Mouse (Mus musculus): ENCODE measurements around the gene Ankrd33. TPM values are rescaled to one million over a fixed set of nuclear protein-coding genes. Genes with fewer than 3 reads are reported as not detected.
A peak's percentile ranks its signal among the peaks of the same experiment; 100 is the strongest.

The Ankrd33 gene
- polyA plus RNA-seq, 1 experiment from 2014 or later: not detected

DNA sequence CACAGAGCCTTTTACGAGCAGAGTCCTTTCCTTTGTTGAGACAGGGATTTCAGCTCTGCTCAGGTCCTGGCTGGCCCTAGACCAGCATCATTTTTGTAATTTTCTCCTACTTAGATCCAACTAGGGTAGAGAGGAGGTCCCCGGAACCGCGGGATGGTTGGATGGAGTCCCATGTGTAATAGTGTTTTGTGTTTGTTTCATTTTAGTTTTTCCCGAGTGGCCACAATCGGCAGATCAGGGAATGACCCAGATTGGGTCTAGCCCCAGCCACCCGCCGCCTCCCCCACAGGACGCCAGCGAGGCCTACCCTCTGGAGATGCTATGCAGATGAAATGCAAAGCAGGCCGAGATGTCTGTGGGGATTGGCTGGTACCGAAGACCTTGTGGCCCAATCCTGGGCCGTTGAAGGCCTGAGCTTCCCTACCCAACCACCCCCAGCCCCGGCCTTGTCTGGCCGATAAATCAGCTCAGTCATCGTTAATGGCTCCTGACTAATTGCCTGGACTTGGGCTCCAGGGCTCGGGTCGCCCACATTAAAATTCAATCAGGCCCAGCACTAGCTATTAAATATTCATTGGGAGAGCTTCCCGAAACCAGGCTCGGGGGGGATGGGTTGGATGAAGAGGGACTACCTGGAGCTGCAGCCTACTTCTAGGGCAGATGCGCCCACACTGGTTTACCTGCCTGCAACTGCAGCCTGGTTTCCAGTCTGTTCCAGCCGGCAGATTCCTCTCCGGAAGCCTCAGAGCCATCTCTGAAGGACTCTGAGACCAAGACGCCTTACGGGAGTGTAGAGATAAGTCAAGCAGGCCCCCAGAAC, 22.5 kb upstream of the Ankrd33 start:
- Histone ChIP-seq H3K4me3 (ENCODE audit: low read depth, low read length) (no peak overlapping the region), H3K4me2 (ENCODE audit: low read length) (peak overlapping the region; percentile 33), H3K9me3 (replicated peaks; ENCODE audit: control insufficient read depth, low read length) (no peaks in the 10 kb centered on the region), H3K9ac (ENCODE audit: low read length) (0 out of 2 replicates have a peak overlapping the region, but pooled peaks have one; percentile 37), H3K36me3 (ENCODE audit: control insufficient read depth, insufficient read depth, low read length) (no peaks in the 10 kb centered on the region), H3K27me3 (replicated peaks; ENCODE audit: control insufficient read depth, insufficient read depth, low read length) (no peaks in the 10 kb centered on the region; the same call in 1 of the 2 replicates), H3K4me1 (ENCODE audit: control insufficient read depth, insufficient read depth, low read length) (peaks cover 14% of the 10 kb centered on the region), H3K27ac (ENCODE audit: low read depth, low read length) (0 out of 2 replicates have a peak overlapping the region, but pooled peaks have one; percentile 21)
- DNase-seq (ENCODE audit: low spot score) (peak; percentile 73), ATAC-seq (peak; percentile 88)
- WGBS: 11% methylated on average over 25 of the region's 25 CpGs

DNA sequence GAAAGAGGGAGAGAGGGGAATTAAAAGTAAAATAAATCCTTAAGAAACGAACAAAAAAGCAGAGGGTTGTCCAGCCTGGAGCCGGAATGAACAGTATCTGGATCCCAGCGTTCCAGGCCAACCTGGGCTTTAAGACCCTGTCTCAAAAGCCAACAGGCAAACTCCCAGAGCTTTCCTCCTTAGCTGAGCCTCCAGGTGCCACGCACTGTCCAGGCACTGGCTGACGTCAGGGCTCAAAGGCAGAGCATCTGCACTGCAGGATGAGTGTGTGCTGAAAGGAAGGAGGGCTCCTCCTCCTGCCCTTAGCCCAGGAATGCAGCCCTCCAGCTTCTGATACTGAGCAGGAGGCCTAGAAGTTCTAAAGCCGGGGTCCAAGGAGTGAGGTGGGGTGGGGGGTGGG, 21.6 kb upstream of the Ankrd33 start:
- Histone ChIP-seq H3K36me3 (ENCODE audit: control insufficient read depth, insufficient read depth, low read length) (no peaks in the 10 kb centered on the region), H3K9me3 (replicated peaks; ENCODE audit: control insufficient read depth, low read length) (no peaks in the 10 kb centered on the region), H3K4me1 (ENCODE audit: control insufficient read depth, insufficient read depth, low read length) (peaks cover 18% of the 10 kb centered on the region), H3K27ac (ENCODE audit: low read depth, low read length) (no peak overlapping the region), H3K4me2 (ENCODE audit: low read length) (no peak overlapping the region), H3K9ac (ENCODE audit: low read length) (no peak overlapping the region), H3K27me3 (replicated peaks; ENCODE audit: control insufficient read depth, insufficient read depth, low read length) (no peaks in the 10 kb centered on the region; the same call in 1 of the 2 replicates), H3K4me3 (ENCODE audit: low read depth, low read length) (no peak overlapping the region)
- DNase-seq (ENCODE audit: low spot score): no peak
- ATAC-seq: no peak
- WGBS: 47% methylated on average over 6 of the region's 6 CpGs

DNA sequence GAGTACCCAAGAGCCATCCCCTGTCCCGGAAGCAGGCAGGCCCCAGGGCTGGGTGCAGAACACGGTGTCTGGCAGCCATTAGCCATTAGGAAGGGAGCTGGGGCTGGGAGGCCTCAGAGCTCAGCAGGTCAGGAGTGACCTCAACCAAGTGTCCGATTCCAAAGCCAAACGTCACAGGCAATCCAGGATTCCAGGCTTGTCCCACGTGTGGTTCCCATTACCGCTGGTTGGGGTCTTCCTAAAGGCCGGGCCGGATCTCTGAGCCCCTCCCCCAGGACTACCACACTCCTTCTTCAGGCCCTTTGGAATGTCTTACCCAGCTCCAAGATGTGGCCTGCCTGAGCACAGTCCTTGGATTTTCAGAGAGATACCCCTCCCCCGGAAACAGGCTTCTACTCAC, 20.6 kb upstream of the Ankrd33 start:
- Histone ChIP-seq H3K4me2 (ENCODE audit: low read length) (no peak overlapping the region), H3K27ac (ENCODE audit: low read depth, low read length) (no peak overlapping the region), H3K9ac (ENCODE audit: low read length) (no peak overlapping the region), H3K27me3 (replicated peaks; ENCODE audit: control insufficient read depth, insufficient read depth, low read length) (no peaks in the 10 kb centered on the region; the same call in 1 of the 2 replicates), H3K4me3 (ENCODE audit: low read depth, low read length) (no peak overlapping the region), H3K4me1 (ENCODE audit: control insufficient read depth, insufficient read depth, low read length) (peaks cover 18% of the 10 kb centered on the region), H3K9me3 (replicated peaks; ENCODE audit: control insufficient read depth, low read length) (no peaks in the 10 kb centered on the region), H3K36me3 (ENCODE audit: control insufficient read depth, insufficient read depth, low read length) (no peaks in the 10 kb centered on the region)
- WGBS: 74% methylated on average over 9 of the region's 9 CpGs
- DNase-seq (ENCODE audit: low spot score) (no peak), ATAC-seq (no peak)

DNA sequence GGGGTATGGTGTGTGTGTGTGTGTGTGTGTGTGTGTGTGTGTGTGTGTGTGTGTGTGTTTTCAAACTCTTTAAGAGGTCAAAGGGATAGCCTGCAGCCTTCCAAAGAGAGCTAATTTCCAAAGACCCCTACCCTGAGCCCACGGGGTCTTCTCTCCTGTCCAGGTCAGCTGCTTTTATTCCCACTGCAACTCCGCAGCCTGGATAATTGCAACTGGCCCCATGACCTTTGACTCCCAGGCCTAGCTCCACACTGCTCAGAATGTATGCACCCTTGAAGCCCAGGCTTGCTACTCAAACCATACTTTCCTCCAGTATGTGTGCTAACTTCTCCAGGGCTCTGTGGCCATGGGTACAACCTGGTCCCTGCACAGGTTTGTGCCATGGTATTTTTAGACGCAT, 20.2 kb upstream of the Ankrd33 start:
- H3K27me3 ChIP-seq (replicated peaks; ENCODE audit: control insufficient read depth, insufficient read depth, low read length): no peaks in the 10 kb centered on the region; the same call in 1 of the 2 replicates
- peaks cover 18% of the 10 kb centered on the region for H3K4me1 ChIP-seq (ENCODE audit: control insufficient read depth, insufficient read depth, low read length)
- H3K27ac ChIP-seq (ENCODE audit: low read depth, low read length): no peak overlapping the region
- 63% methylated on average over 3 of the region's 3 CpGs for WGBS
- ATAC-seq (no peak), DNase-seq (ENCODE audit: low spot score) (no peak)
- H3K4me2 ChIP-seq (ENCODE audit: low read length): no peak overlapping the region
- H3K9ac ChIP-seq (ENCODE audit: low read length): no peak overlapping the region
- H3K36me3 ChIP-seq (ENCODE audit: control insufficient read depth, insufficient read depth, low read length): no peaks in the 10 kb centered on the region
- no peak overlapping the region for H3K4me3 ChIP-seq (ENCODE audit: low read depth, low read length)
- H3K9me3 ChIP-seq (replicated peaks; ENCODE audit: control insufficient read depth, low read length): no peaks in the 10 kb centered on the region

DNA sequence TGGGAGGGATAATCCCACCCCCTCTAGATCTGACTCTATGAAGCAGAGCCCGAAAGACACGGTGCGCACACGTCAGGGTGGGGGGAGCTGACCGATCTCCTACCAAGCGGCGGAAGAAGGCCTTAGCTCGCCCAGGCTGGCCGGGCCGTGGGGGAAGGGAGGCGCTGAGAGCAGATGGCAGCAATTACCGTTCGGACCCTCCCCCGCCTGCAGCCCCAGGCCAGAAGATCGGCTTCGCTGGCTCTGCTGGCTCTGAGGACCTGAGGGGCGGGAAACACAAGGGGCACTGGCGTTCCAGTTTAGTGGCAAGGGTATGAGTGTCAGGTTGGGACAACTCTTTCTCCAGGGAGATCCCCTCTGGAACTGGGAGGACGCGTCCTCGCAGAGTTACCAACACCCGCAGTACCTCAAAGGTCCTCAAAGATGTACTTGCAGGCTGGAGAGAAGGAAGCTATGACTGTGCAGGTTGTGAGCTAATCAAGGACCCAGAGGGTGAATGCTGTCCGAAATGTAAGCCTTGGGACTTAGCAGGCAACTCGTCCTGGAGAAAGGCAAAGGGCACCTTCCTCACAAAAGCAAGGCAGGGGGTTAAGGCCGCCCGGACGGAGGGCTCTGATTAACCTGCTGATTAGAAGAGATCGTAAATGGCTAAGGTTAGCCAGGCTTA, 17.4 kb upstream of the Ankrd33 start:
- peak; percentile 38; the same call in 1 of the 2 replicates for ATAC-seq
- peak overlapping the region; percentile 33; the same call in 1 of the 2 replicates for H3K9ac ChIP-seq (ENCODE audit: low read length)

DNA sequence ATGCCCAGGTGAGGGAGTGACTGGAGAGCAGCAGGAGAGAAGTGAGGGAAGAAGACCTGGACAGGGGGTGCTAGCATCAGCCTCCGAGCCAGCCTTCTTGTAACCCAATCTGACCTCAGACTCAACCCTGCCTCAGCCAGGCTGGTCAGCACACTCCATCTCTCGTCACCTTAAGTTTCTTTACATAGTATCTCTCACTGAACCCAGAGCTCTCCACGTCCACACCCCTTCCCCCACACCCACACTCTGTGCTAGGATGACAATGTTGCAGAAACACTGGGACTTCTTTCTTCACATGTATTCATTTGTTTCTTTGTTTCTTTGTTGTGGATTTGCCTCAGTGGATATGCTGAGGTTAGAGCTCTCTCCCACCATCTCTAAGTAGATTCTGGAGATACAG, 14.6 kb upstream of the Ankrd33 start:
- Histone ChIP-seq H3K4me1 (ENCODE audit: control insufficient read depth, insufficient read depth, low read length) (peaks cover 8% of the 10 kb centered on the region; the same call in 1 of the 2 replicates), H3K27me3 (replicated peaks; ENCODE audit: control insufficient read depth, insufficient read depth, low read length) (no peaks in the 10 kb centered on the region; the same call in 1 of the 2 replicates), H3K36me3 (ENCODE audit: control insufficient read depth, insufficient read depth, low read length) (no peaks in the 10 kb centered on the region), H3K9ac (ENCODE audit: low read length) (no peak overlapping the region), H3K4me3 (ENCODE audit: low read depth, low read length) (no peak overlapping the region), H3K27ac (ENCODE audit: low read depth, low read length) (no peak overlapping the region), H3K4me2 (ENCODE audit: low read length) (no peak overlapping the region), H3K9me3 (replicated peaks; ENCODE audit: control insufficient read depth, low read length) (no peaks in the 10 kb centered on the region)
- ATAC-seq (no peak), DNase-seq (ENCODE audit: low spot score) (no peak)
- WGBS: 78% methylated on average over 3 of the region's 3 CpGs

More for the DNA sequence above, 17.4 kb upstream of the Ankrd33 start:
- H3K4me2 ChIP-seq (ENCODE audit: low read length): peak overlapping the region; percentile 36
- H3K27me3 ChIP-seq (replicated peaks; ENCODE audit: control insufficient read depth, insufficient read depth, low read length): no peaks in the 10 kb centered on the region; the same call in 1 of the 2 replicates
- H3K4me3 ChIP-seq (ENCODE audit: low read depth, low read length): no peak overlapping the region
- no peak overlapping the region for H3K27ac ChIP-seq (ENCODE audit: low read depth, low read length)
- 2% methylated on average over 28 of the region's 28 CpGs for whole genome bisulfite sequencing
- H3K9me3 ChIP-seq (replicated peaks; ENCODE audit: control insufficient read depth, low read length): no peaks in the 10 kb centered on the region
- DNase-seq (ENCODE audit: low spot score): peak; percentile 53
- H3K4me1 ChIP-seq (ENCODE audit: control insufficient read depth, insufficient read depth, low read length): peaks cover 12% of the 10 kb centered on the region
- H3K36me3 ChIP-seq (ENCODE audit: control insufficient read depth, insufficient read depth, low read length): no peaks in the 10 kb centered on the region

DNA sequence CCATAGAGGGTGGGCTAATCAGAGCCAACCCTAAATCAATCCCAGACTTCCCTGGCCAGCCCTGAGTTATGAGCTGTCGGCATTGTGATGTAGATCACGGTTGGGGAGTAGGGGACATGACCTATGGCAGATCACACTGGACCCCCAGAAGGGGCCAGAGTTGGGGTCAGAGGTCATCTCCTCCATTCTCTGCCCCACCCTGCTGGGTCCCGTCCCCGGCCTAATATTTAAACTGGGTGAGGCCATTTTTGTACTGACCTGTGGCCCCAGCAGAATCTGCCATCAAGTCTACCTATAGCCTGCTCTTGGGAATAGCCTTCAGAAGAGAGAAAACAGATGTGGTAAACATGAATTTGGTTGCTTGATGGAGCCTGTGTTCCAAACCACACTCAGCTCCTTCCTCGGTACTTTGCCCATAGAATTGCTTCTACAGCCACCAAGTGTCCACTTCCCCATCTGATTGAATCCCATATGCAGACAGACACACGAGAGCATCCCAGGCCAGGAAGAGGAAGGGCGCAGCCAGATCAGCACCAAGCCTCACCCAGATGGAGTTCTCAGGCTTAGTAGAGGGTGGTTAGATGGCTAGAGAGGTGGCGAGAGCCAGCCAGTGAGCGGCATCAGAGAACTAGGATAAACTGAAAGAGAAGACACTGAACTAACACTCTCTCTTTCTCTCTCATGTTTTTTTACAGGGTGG, 11.8 kb upstream of the Ankrd33 start:
- 88% methylated on average over 9 of the region's 9 CpGs for WGBS
- H3K4me3 ChIP-seq (ENCODE audit: low read depth, low read length): no peak overlapping the region
- H3K27me3 ChIP-seq (replicated peaks; ENCODE audit: control insufficient read depth, insufficient read depth, low read length): no peaks in the 10 kb centered on the region
- ATAC-seq: no peak
- no peak overlapping the region for H3K4me2 ChIP-seq (ENCODE audit: low read length)
- H3K9me3 ChIP-seq (replicated peaks; ENCODE audit: control insufficient read depth, low read length): no peaks in the 10 kb centered on the region
- H3K9ac ChIP-seq (ENCODE audit: low read length): no peak overlapping the region
- H3K27ac ChIP-seq (ENCODE audit: low read depth, low read length): no peak overlapping the region
- no peak for DNase-seq (ENCODE audit: low spot score)
- H3K36me3 ChIP-seq (ENCODE audit: control insufficient read depth, insufficient read depth, low read length): no peaks in the 10 kb centered on the region
- H3K4me1 ChIP-seq (ENCODE audit: control insufficient read depth, insufficient read depth, low read length): no peaks in the 10 kb centered on the region

DNA sequence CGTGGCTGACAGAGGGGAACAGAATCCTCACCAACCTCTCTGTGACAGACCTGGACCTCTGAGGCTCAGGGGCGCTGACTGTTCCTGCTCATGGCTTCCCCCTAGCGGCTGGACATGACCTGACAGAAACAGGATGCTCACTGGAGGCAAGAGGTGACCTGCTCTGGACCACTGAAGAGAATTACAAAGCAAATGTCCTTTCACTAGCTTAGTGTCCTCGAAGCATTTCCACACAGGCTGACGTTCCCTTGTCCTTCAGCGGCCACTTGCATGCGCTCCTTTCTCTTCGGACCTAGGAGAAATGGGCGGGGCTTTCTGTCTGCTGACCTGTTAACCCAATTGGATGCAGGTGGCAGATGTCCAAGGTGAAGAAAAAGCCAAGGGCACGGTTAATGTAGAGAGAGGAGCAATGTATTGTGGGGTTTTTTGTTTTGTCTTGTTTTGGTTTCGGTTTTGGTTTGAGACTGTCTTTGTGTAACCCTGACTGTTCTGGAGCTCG, 10.0 kb upstream of the Ankrd33 start:
- Histone ChIP-seq H3K4me2 (ENCODE audit: low read length) (no peak overlapping the region), H3K9me3 (replicated peaks; ENCODE audit: control insufficient read depth, low read length) (no peaks in the 10 kb centered on the region), H3K9ac (ENCODE audit: low read length) (no peak overlapping the region), H3K27ac (ENCODE audit: low read depth, low read length) (no peak overlapping the region), H3K4me3 (ENCODE audit: low read depth, low read length) (no peak overlapping the region), H3K4me1 (ENCODE audit: control insufficient read depth, insufficient read depth, low read length) (no peaks in the 10 kb centered on the region), H3K27me3 (replicated peaks; ENCODE audit: control insufficient read depth, insufficient read depth, low read length) (no peaks in the 10 kb centered on the region), H3K36me3 (ENCODE audit: control insufficient read depth, insufficient read depth, low read length) (no peaks in the 10 kb centered on the region)
- peak; percentile 66 for ATAC-seq
- WGBS: 21% methylated on average over 12 of the region's 12 CpGs
- DNase-seq (ENCODE audit: low spot score): peak; percentile 66
